Mouse (Mus musculus) MEL (cell line): ENCODE measurements around the gene Kif5a. TPM values are rescaled to one million over a fixed set of nuclear protein-coding genes. Genes with fewer than 3 reads are reported as not detected.

Source experiments
- DNase-seq: peaks from one replicate; pipeline ENCODE4 v3.0.0; 2011; ENCODE audit warnings: low read depth, low spot score
- H3K27ac ChIP-seq: 2 replicates; pipeline ENCODE4 v1.5.1; 2012; ENCODE audit warnings: low read depth, mild to moderate bottlenecking, control low read depth, low read length, moderate library complexity; ENCODE audit not compliant: control insufficient read depth
- H3K27me3 ChIP-seq, 2 experiments: fragments of 150-350 bp in 1 of 2; sonication (generic) in 1 of 2; 2 replicates each; pipeline ENCODE4 v1.6.1; 2012; ENCODE audit warnings: low read length in 2 of 2, mild to moderate bottlenecking in 2 of 2, improper control_type of control experiment in 1 of 2, moderate library complexity in 1 of 2; ENCODE audit not compliant: insufficient read depth in 2 of 2, control insufficient read depth in 1 of 2
- H3K36me3 ChIP-seq, 2 experiments: 2 replicates each; pipeline ENCODE4 v1.6.1; 2012 to 2014; ENCODE audit warnings: low read length in 2 of 2, improper control_type of control experiment in 1 of 2, inconsistent platforms in 1 of 2, mild to moderate bottlenecking in 1 of 2; ENCODE audit not compliant: insufficient read depth in 2 of 2, control insufficient read depth in 1 of 2
- H3K4me1 ChIP-seq, 2 experiments: fragments of 150-350 bp in 1 of 2; sonication (generic) in 1 of 2; 2 replicates each; pipeline ENCODE4 v1.6.1; 2012; ENCODE audit warnings: low read length in 2 of 2, improper control_type of control experiment in 1 of 2, mild to moderate bottlenecking in 1 of 2; ENCODE audit not compliant: insufficient read depth in 2 of 2, control insufficient read depth in 1 of 2
- H3K4me3 ChIP-seq, 2 experiments: fragments of 150-350 bp in 1 of 2; sonication (generic) in 1 of 2; 2 replicates each; pipeline ENCODE4 v1.5.1; 2012; ENCODE audit warnings: low read depth in 2 of 2, low read length in 2 of 2, mild to moderate bottlenecking in 2 of 2, moderate library complexity in 2 of 2, control low read depth in 1 of 2, improper control_type of control experiment in 1 of 2; ENCODE audit not compliant: control insufficient read depth in 1 of 2, insufficient read depth in 1 of 2
- H3K79me2 ChIP-seq: 2 replicates; pipeline ENCODE4 v1.6.1; 2012; ENCODE audit warnings: mild to moderate bottlenecking, low read length, moderate library complexity; ENCODE audit not compliant: control insufficient read depth, poor library complexity, insufficient read depth
- H3K9ac ChIP-seq: 2 replicates; pipeline ENCODE4 v1.6.1; 2012; ENCODE audit warnings: low read depth, mild to moderate bottlenecking, control low read depth, low read length, moderate library complexity; ENCODE audit not compliant: control insufficient read depth, poor library complexity, severe bottlenecking
- H3K9me3 ChIP-seq: fragments of 150-350 bp; sonication (generic); replicated peaks from 2 replicates; pipeline ENCODE4 v1.6.1; 2012; ENCODE audit warnings: mild to moderate bottlenecking, low read length, improper control_type of control experiment, moderate library complexity; ENCODE audit not compliant: insufficient read depth
- BHLHE40 ChIP-seq: IDR thresholded peaks from 2 replicates; pipeline ENCODE4 v1.6.1; 2012; ENCODE audit warnings: low read depth, mild to moderate bottlenecking, inconsistent platforms, low read length, improper control_type of control experiment, borderline replicate concordance
- CHD2 ChIP-seq: IDR thresholded peaks from 2 replicates; pipeline ENCODE4 v1.6.1; 2011; ENCODE audit warnings: low read length, improper control_type of control experiment
- CTCF ChIP-seq, 3 experiments: IDR thresholded peaks in 2 of 3; conservative IDR thresholded peaks in 1 of 3; 2 replicates each; pipeline ENCODE4 v1.5.1; 2011 to 2012; ENCODE audit warnings: low read length in 3 of 3, low read depth in 2 of 3, mild to moderate bottlenecking in 2 of 3, improper control_type of control experiment in 1 of 3, inconsistent platforms in 1 of 3, mixed read lengths in 1 of 3, moderate library complexity in 1 of 3; ENCODE audit not compliant: control insufficient read depth in 1 of 3, insufficient read depth in 1 of 3, poor library complexity in 1 of 3, severe bottlenecking in 1 of 3
- E2F4 ChIP-seq: IDR thresholded peaks from 2 replicates; pipeline ENCODE4 v1.6.1; 2011; ENCODE audit warnings: low read depth, low read length, improper control_type of control experiment, borderline replicate concordance
- ELF1 ChIP-seq: IDR thresholded peaks from 2 replicates; pipeline ENCODE4 v1.6.1; 2014; ENCODE audit warnings: low read depth, mild to moderate bottlenecking, inconsistent platforms, low read length, improper control_type of control experiment, moderate library complexity
- ETS1 ChIP-seq: IDR thresholded peaks from 2 replicates; pipeline ENCODE4 v1.6.1; 2012; ENCODE audit warnings: low read depth, mild to moderate bottlenecking, inconsistent platforms, low read length, improper control_type of control experiment, moderate library complexity
- GATA1 ChIP-seq: IDR thresholded peaks from 2 replicates; pipeline ENCODE4 v1.6.1; 2011; ENCODE audit warnings: low read depth, low read length, improper control_type of control experiment
- HCFC1 ChIP-seq: IDR thresholded peaks from 2 replicates; pipeline ENCODE4 v1.6.1; 2012; ENCODE audit warnings: low read depth, mild to moderate bottlenecking, inconsistent platforms, low read length, improper control_type of control experiment, moderate library complexity
- KAT2A ChIP-seq: conservative IDR thresholded peaks from 2 replicates; pipeline ENCODE4 v1.6.1; 2012; ENCODE audit warnings: low read depth, low read length, improper control_type of control experiment, inconsistent platforms
- MAFK ChIP-seq: IDR thresholded peaks from 2 replicates; pipeline ENCODE4 v1.6.1; 2011; ENCODE audit warnings: low read depth, mild to moderate bottlenecking, low read length, improper control_type of control experiment, borderline replicate concordance
- MAX ChIP-seq: IDR thresholded peaks from 2 replicates; pipeline ENCODE4 v1.6.1; 2011; ENCODE audit warnings: low read length, improper control_type of control experiment
- MAZ ChIP-seq: IDR thresholded peaks from 2 replicates; pipeline ENCODE4 v1.6.1; 2012; ENCODE audit warnings: low read depth, mild to moderate bottlenecking, inconsistent platforms, low read length, improper control_type of control experiment
- MYC ChIP-seq: IDR thresholded peaks from 2 replicates; pipeline ENCODE4 v1.6.1; 2011; ENCODE audit warnings: low read depth, mild to moderate bottlenecking, low read length, improper control_type of control experiment, moderate library complexity
- NELFE ChIP-seq: IDR thresholded peaks from 2 replicates; pipeline ENCODE4 v1.6.1; 2011; ENCODE audit warnings: low read depth, low read length, improper control_type of control experiment
- NRF1 ChIP-seq: IDR thresholded peaks from 2 replicates; pipeline ENCODE4 v1.6.1; 2014; ENCODE audit warnings: low read depth, mild to moderate bottlenecking, inconsistent platforms, low read length, improper control_type of control experiment, moderate library complexity; ENCODE audit not compliant: poor library complexity, insufficient read depth, severe bottlenecking
- POLR2A ChIP-seq, 2 experiments: IDR thresholded peaks; 2 replicates each; pipeline ENCODE4 v1.6.1; 2011 to 2012; ENCODE audit warnings: low read length in 2 of 2, mild to moderate bottlenecking in 2 of 2, control low read depth in 1 of 2, improper control_type of control experiment in 1 of 2, low read depth in 1 of 2, moderate library complexity in 1 of 2; ENCODE audit not compliant: control insufficient read depth in 1 of 2, insufficient read depth in 1 of 2, poor library complexity in 1 of 2
- POLR2AphosphoS2 ChIP-seq: IDR thresholded peaks from 2 replicates; pipeline ENCODE4 v1.6.1; 2011; ENCODE audit warnings: low read length, improper control_type of control experiment
- POLR2AphosphoS5 ChIP-seq: IDR thresholded peaks from 2 replicates; pipeline ENCODE4 v1.6.1; 2012; ENCODE audit warnings: low read depth, borderline replicate concordance, mild to moderate bottlenecking, inconsistent platforms, low read length, moderate library complexity, mixed read lengths
- RAD21 ChIP-seq: IDR thresholded peaks from 2 replicates; pipeline ENCODE4 v1.6.1; 2011; ENCODE audit warnings: mild to moderate bottlenecking, low read depth, low read length, improper control_type of control experiment
- RCOR1 ChIP-seq: IDR thresholded peaks from 2 replicates; pipeline ENCODE4 v1.6.1; 2012; ENCODE audit warnings: low read depth, mild to moderate bottlenecking, inconsistent platforms, low read length, improper control_type of control experiment
- SIN3A ChIP-seq: IDR thresholded peaks from 2 replicates; pipeline ENCODE4 v1.6.1; 2012; ENCODE audit warnings: low read length, improper control_type of control experiment, inconsistent platforms
- TCF12 ChIP-seq: IDR thresholded peaks from 2 replicates; pipeline ENCODE4 v1.6.1; 2014; ENCODE audit warnings: low read depth, mild to moderate bottlenecking, inconsistent platforms, low read length, improper control_type of control experiment, moderate library complexity
- USF1 ChIP-seq: IDR thresholded peaks from 2 replicates; pipeline ENCODE4 v1.6.1; 2014; ENCODE audit warnings: low read depth, mild to moderate bottlenecking, inconsistent platforms, low read length, improper control_type of control experiment, moderate library complexity
- USF2 ChIP-seq, 2 experiments: IDR thresholded peaks; 2 replicates each; pipeline ENCODE4 v1.6.1; 2011 to 2012; ENCODE audit warnings: improper control_type of control experiment in 2 of 2, low read length in 2 of 2, borderline replicate concordance in 1 of 2, inconsistent platforms in 1 of 2, low read depth in 1 of 2, mild to moderate bottlenecking in 1 of 2; ENCODE audit not compliant: insufficient read depth in 1 of 2
- ZC3H11A ChIP-seq: IDR thresholded peaks from 2 replicates; pipeline ENCODE4 v1.6.1; 2012; ENCODE audit warnings: low read depth, mild to moderate bottlenecking, inconsistent platforms, low read length, improper control_type of control experiment
- ZMIZ1 ChIP-seq: IDR thresholded peaks from 2 replicates; pipeline ENCODE4 v1.6.1; 2012; ENCODE audit warnings: low read depth, mild to moderate bottlenecking, inconsistent platforms, low read length, improper control_type of control experiment, moderate library complexity
- polyA plus RNA-seq, 2 experiments: library from polyadenylated mRNA; stranded (reverse) in 1 of 2; unstranded in 1 of 2; fragments of >175 nt in 1 of 2; fragments of >200 nt in 1 of 2; gene quantifications; 2 replicates each; pipeline versions ENCODE4 v1.2.1 to v1.2.4; 2012; ENCODE audit warnings: low replicate concordance in 2 of 2, low read depth in 1 of 2; ENCODE audit not compliant: insufficient read length in 2 of 2, insufficient read depth in 1 of 2, missing spikeins in 1 of 2
- total RNA-seq: library from RNA; depleted of rRNA; stranded (reverse); fragments of 300-350 nt; gene quantifications from 2 replicates; pipeline ENCODE4 v1.2.3, GENCODE M21; 2012

The Kif5a gene
- total and polyA plus RNA-seq, 3 experiments, result 0.42 to 1.3 TPM; not detected in 1

DNA sequence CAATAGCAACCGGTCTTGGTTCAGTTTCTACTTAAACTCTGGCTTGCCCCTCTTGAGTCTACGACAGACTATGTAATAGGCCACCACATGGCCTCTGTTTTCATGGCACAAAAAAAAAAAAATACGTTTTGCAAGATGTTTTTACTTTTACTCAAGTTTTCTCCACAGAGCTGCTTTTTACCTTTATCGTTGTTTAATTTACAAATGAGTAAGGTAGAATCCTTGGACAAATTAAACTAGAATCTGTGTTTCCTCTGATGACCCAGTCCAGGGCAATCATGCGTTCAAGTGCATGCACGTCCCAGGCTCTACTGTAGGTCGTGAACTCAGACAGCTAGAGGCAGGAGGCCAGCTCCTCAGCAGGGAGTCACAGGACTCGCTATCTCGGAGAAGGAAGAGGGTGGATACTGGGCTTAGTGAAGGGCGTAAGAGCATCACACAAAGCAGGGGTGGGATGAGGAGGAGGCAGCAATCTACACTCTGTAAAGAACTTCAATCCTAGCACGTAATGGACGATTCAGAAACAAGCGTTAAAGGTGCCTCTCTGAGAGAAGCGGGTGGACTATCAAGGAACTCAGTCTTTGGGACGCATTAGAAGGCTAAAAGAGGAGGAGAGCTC is 26.5 kb upstream of the Kif5a start (continued):
- TF ChIP-seq ELF1 (no peak), CHD2 (no peak), POLR2AphosphoS5 (0 out of 2 replicates have a peak, but pooled peaks have one; percentile 3), MAFK (no peak), ZC3H11A (no peak), CTCF (IDR thresholded peaks at IDR 0.05 in 2 of 3, conservative IDR thresholded peaks at IDR 0.05 in 1 of 3; ENCODE audit: control insufficient read depth in 1 of 3, insufficient read depth in 1 of 3, low read depth in 2 of 3, low read length in 3 of 3, poor library complexity in 1 of 3, severe bottlenecking in 1 of 3) (no peak), RAD21 (no peak), GATA1 (no peak), KAT2A (no peak)

DNA sequence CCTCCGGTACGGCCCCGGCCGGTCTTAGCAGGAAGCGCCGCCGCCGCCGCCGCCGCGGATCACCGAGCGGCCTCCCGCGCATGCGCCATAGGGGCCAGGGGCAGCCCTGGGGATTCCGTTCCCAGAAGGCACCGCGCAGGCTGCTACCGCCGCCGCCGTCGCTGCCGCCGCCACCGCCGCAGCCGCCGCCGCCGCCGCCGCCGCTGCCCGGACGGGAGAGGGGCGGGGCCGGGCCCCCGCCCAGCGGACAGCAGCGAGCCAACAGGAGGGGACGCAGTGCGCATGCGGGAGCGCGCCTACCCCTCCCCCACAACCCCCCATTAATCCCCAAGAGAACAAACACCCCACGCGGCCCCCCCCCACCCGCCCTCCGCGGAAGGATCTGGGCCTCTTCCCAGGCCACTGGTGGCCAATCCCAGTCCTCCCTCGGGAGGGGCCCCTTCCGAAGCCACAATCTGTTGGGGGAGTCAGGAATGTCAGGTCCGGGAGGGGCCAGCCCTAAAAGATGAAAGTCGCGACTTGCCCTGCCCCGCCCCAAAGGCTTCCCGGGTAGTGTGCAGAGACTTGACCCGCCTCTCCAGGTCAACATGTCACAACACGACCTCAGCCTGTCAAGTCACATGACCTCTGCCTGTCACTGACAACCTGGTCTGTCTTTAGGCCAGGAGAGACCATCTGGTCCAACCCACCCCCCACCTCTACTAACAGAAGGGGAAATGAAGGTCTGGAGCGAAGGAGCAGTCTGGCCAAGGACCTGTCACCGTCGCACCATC is 25.8 kb upstream of the Kif5a start, which contains the start of gene Mbd6:
Mbd6 (minus strand) TSS at position 219 of the 773 bp plus-strand sequence.
- Histone ChIP-seq H3K27me3 (no peaks in the 10 kb centered on the region), H3K27ac (peak within 1 kb of the TSS; percentile 100), H3K4me1 (peaks cover 0 to 23% of the 10 kb centered on the region in 2 experiments; a peak in 2 of 4 replicates), H3K79me2 (peaks cover 72% of the 10 kb centered on the region), H3K9me3 (no peaks in the 10 kb centered on the region), H3K9ac (peak within 1 kb of the TSS; percentile 93), H3K4me3 (peak within 1 kb of the TSS; percentile 75 to 91), H3K36me3 (peaks cover 6 to 22% of the 10 kb centered on the region in 2 experiments)
- peak; percentile 92 for DNase-seq
- peak; percentile 72 for TF ChIP-seq ETS1
- TF ChIP-seq NRF1, result peak; percentile 74
- TF ChIP-seq KAT2A, result peak; percentile 32; the same call in 1 of the 2 replicates
- TF ChIP-seq RAD21, result no peak
- peak; percentile 79 for TF ChIP-seq BHLHE40
- TF ChIP-seq MYC, result 0 out of 2 replicates have a peak, but pooled peaks have one; percentile 41
- no peak; the same call in 1 of the 2 replicates for TF ChIP-seq ZMIZ1
- no peak for TF ChIP-seq GATA1
- TF ChIP-seq POLR2AphosphoS5, result peak; percentile 73; the same call in 1 of the 2 replicates
- peak; percentile 85 for TF ChIP-seq MAX
- peak; percentile 95 for TF ChIP-seq USF1
- TF ChIP-seq POLR2AphosphoS2, result peak; percentile 82; the same call in 1 of the 2 replicates
- TF ChIP-seq POLR2A (IDR thresholded peaks at IDR 0.05; ENCODE audit: control insufficient read depth in 1 of 2, insufficient read depth in 1 of 2, low read depth in 1 of 2, low read length in 2 of 2, poor library complexity in 1 of 2), result peak; percentile 55 to 67; a peak in 3 of 4 replicates
- TF ChIP-seq NELFE, result peak; percentile 26; the same call in 1 of the 2 replicates
- TF ChIP-seq USF2 (IDR thresholded peaks at IDR 0.05; ENCODE audit: borderline replicate concordance in 1 of 2, insufficient read depth in 1 of 2, low read depth in 1 of 2, low read length in 2 of 2), result peak; percentile 7 to 63; a peak in 2 of 4 replicates
- TF ChIP-seq HCFC1, result peak; percentile 56
- peak; percentile 49 for TF ChIP-seq TCF12
- TF ChIP-seq SIN3A, result peak; percentile 93
- no peak for TF ChIP-seq RCOR1
- peak; percentile 78; the same call in 1 of the 2 replicates for TF ChIP-seq MAZ
- TF ChIP-seq E2F4, result no peak
